Mouse (Mus musculus): ENCODE data around the gene Olfr231. TPM values are rescaled to one million over a fixed set of nuclear protein-coding genes. Genes with fewer than 3 reads are reported as not detected.

Olfr231 gene
- not detected in 2 replicates for polyA plus RNA-seq (2015; fragmentation: Nextera tagmentation; extraction: Ambion mirVana)

- Histone ChIP-seq H3K9ac (replicated peaks; ENCODE audit: low read depth, low read length) (no peak within 1 kb of the TSS), H3K36me3 (ENCODE audit: control insufficient read depth, insufficient read depth) (no peaks in the 10 kb centered on the region), H3K27me3 (replicated peaks; ENCODE audit: control insufficient read depth, insufficient read depth, low read length) (no peaks in the 10 kb centered on the region), H3K9me3 (ENCODE audit: control insufficient read depth, low read length) (no peaks in the 10 kb centered on the region), H3K4me2 (ENCODE audit: low read length) (no peak within 1 kb of the TSS), H3K4me1 (replicated peaks; ENCODE audit: control insufficient read depth, insufficient read depth, low read length) (no peaks in the 10 kb centered on the region), H3K27ac (ENCODE audit: low read length) (no peak within 1 kb of the TSS), H3K4me3 (replicated peaks; ENCODE audit: low read length) (no peak within 1 kb of the TSS)
- ATAC-seq = no peak
- 53% methylated on average over 2 of the region's 2 CpGs for WGBS
Measured at GRCm38 (mm10) chr1:174121062-174121461, at the start of gene Olfr231. Gene Olfr231 (minus strand): TSS chr1:174121162.

GRCm38 (mm10) chr1:174169024-174169423 is 48.1 kb upstream of the Olfr231 start:
- Histone ChIP-seq H3K9ac (replicated peaks; ENCODE audit: low read depth, low read length) (no peak overlapping the region), H3K4me3 (replicated peaks; ENCODE audit: low read length) (no peak overlapping the region), H3K4me2 (ENCODE audit: low read length) (no peak overlapping the region), H3K4me1 (replicated peaks; ENCODE audit: control insufficient read depth, insufficient read depth, low read length) (no peaks in the 10 kb centered on the region), H3K27me3 (replicated peaks; ENCODE audit: control insufficient read depth, insufficient read depth, low read length) (no peaks in the 10 kb centered on the region), H3K9me3 (ENCODE audit: control insufficient read depth, low read length) (no peaks in the 10 kb centered on the region), H3K27ac (ENCODE audit: low read length) (no peak overlapping the region), H3K36me3 (ENCODE audit: control insufficient read depth, insufficient read depth) (no peaks in the 10 kb centered on the region)
- ATAC-seq = no peak

GRCm38 (mm10) chr1:174159095-174159494 is 38.1 kb upstream of the Olfr231 start:
- Histone ChIP-seq H3K27ac (ENCODE audit: low read length) (no peak overlapping the region), H3K9ac (replicated peaks; ENCODE audit: low read depth, low read length) (no peak overlapping the region), H3K4me2 (ENCODE audit: low read length) (no peak overlapping the region), H3K4me1 (replicated peaks; ENCODE audit: control insufficient read depth, insufficient read depth, low read length) (no peaks in the 10 kb centered on the region), H3K36me3 (ENCODE audit: control insufficient read depth, insufficient read depth) (no peaks in the 10 kb centered on the region), H3K27me3 (replicated peaks; ENCODE audit: control insufficient read depth, insufficient read depth, low read length) (no peaks in the 10 kb centered on the region), H3K9me3 (ENCODE audit: control insufficient read depth, low read length) (no peaks in the 10 kb centered on the region), H3K4me3 (replicated peaks; ENCODE audit: low read length) (no peak overlapping the region)
- WGBS = 93% methylated on average over 10 of the region's 10 CpGs
- no peak for ATAC-seq

- H3K9ac ChIP-seq (replicated peaks; ENCODE audit: low read depth, low read length) = no peak overlapping the region
- no peak overlapping the region for H3K4me2 ChIP-seq (ENCODE audit: low read length)
- H3K4me1 ChIP-seq (replicated peaks; ENCODE audit: control insufficient read depth, insufficient read depth, low read length) = no peaks in the 10 kb centered on the region
- H3K36me3 ChIP-seq (ENCODE audit: control insufficient read depth, insufficient read depth) = no peaks in the 10 kb centered on the region
- 86% methylated on average over 1 of the region's 1 CpGs for WGBS
- no peak for ATAC-seq
- H3K27ac ChIP-seq (ENCODE audit: low read length) = no peak overlapping the region
- H3K4me3 ChIP-seq (replicated peaks; ENCODE audit: low read length) = no peak overlapping the region
- no peaks in the 10 kb centered on the region for H3K9me3 ChIP-seq (ENCODE audit: control insufficient read depth, low read length)
- H3K27me3 ChIP-seq (replicated peaks; ENCODE audit: control insufficient read depth, insufficient read depth, low read length) = no peaks in the 10 kb centered on the region
Measured at GRCm38 (mm10) chr1:174158512-174158911, 37.5 kb upstream of the Olfr231 start.

- no peak for ATAC-seq
- no peaks in the 10 kb centered on the region for H3K9me3 ChIP-seq (ENCODE audit: control insufficient read depth, low read length)
- 94% methylated on average over 3 of the region's 3 CpGs for WGBS
- no peak overlapping the region for H3K27ac ChIP-seq (ENCODE audit: low read length)
- no peaks in the 10 kb centered on the region for H3K36me3 ChIP-seq (ENCODE audit: control insufficient read depth, insufficient read depth)
- H3K4me3 ChIP-seq (replicated peaks; ENCODE audit: low read length) = no peak overlapping the region
- no peak overlapping the region for H3K9ac ChIP-seq (replicated peaks; ENCODE audit: low read depth, low read length)
- no peaks in the 10 kb centered on the region for H3K4me1 ChIP-seq (replicated peaks; ENCODE audit: control insufficient read depth, insufficient read depth, low read length)
- H3K4me2 ChIP-seq (ENCODE audit: low read length) = no peak overlapping the region
- no peaks in the 10 kb centered on the region for H3K27me3 ChIP-seq (replicated peaks; ENCODE audit: control insufficient read depth, insufficient read depth, low read length)
Measured at GRCm38 (mm10) chr1:174157622-174158021, 36.7 kb upstream of the Olfr231 start.

GRCm38 (mm10) chr1:174155333-174155732 is 34.4 kb upstream of the Olfr231 start, which contains the start of gene Olfr420:
Gene Olfr420 (plus strand): TSS chr1:174155633.
- Histone ChIP-seq H3K27me3 (replicated peaks; ENCODE audit: control insufficient read depth, insufficient read depth, low read length) (no peaks in the 10 kb centered on the region), H3K36me3 (ENCODE audit: control insufficient read depth, insufficient read depth) (no peaks in the 10 kb centered on the region), H3K4me2 (ENCODE audit: low read length) (no peak within 1 kb of the TSS), H3K4me1 (replicated peaks; ENCODE audit: control insufficient read depth, insufficient read depth, low read length) (no peaks in the 10 kb centered on the region), H3K9me3 (ENCODE audit: control insufficient read depth, low read length) (no peaks in the 10 kb centered on the region), H3K9ac (replicated peaks; ENCODE audit: low read depth, low read length) (no peak within 1 kb of the TSS), H3K27ac (ENCODE audit: low read length) (no peak within 1 kb of the TSS), H3K4me3 (replicated peaks; ENCODE audit: low read length) (no peak within 1 kb of the TSS)
- no peak for ATAC-seq
- 88% methylated on average over 1 of the region's 1 CpGs for WGBS

- Histone ChIP-seq H3K27me3 (replicated peaks; ENCODE audit: control insufficient read depth, insufficient read depth, low read length) (no peaks in the 10 kb centered on the region), H3K27ac (ENCODE audit: low read length) (no peak overlapping the region), H3K4me3 (replicated peaks; ENCODE audit: low read length) (no peak overlapping the region), H3K36me3 (ENCODE audit: control insufficient read depth, insufficient read depth) (no peaks in the 10 kb centered on the region), H3K4me2 (ENCODE audit: low read length) (no peak overlapping the region), H3K4me1 (replicated peaks; ENCODE audit: control insufficient read depth, insufficient read depth, low read length) (no peaks in the 10 kb centered on the region), H3K9ac (replicated peaks; ENCODE audit: low read depth, low read length) (no peak overlapping the region), H3K9me3 (ENCODE audit: control insufficient read depth, low read length) (no peaks in the 10 kb centered on the region)
- no peak for ATAC-seq
- 88% methylated on average over 2 of the region's 2 CpGs for WGBS
Measured at GRCm38 (mm10) chr1:174149289-174149688, 28.3 kb upstream of the Olfr231 start.

- no peak overlapping the region for H3K4me2 ChIP-seq (ENCODE audit: low read length)
- H3K27me3 ChIP-seq (replicated peaks; ENCODE audit: control insufficient read depth, insufficient read depth, low read length) = no peaks in the 10 kb centered on the region
- H3K27ac ChIP-seq (ENCODE audit: low read length) = no peak overlapping the region
- no peak overlapping the region for H3K9ac ChIP-seq (replicated peaks; ENCODE audit: low read depth, low read length)
- no peak for ATAC-seq
- no peaks in the 10 kb centered on the region for H3K9me3 ChIP-seq (ENCODE audit: control insufficient read depth, low read length)
- no peak overlapping the region for H3K4me3 ChIP-seq (replicated peaks; ENCODE audit: low read length)
- no peaks in the 10 kb centered on the region for H3K36me3 ChIP-seq (ENCODE audit: control insufficient read depth, insufficient read depth)
- 85% methylated on average over 1 of the region's 1 CpGs for WGBS
- no peaks in the 10 kb centered on the region for H3K4me1 ChIP-seq (replicated peaks; ENCODE audit: control insufficient read depth, insufficient read depth, low read length)
Measured at GRCm38 (mm10) chr1:174146696-174147095, 25.7 kb upstream of the Olfr231 start.

- Histone ChIP-seq H3K36me3 (ENCODE audit: control insufficient read depth, insufficient read depth) (no peaks in the 10 kb centered on the region), H3K4me2 (ENCODE audit: low read length) (no peak overlapping the region), H3K4me1 (replicated peaks; ENCODE audit: control insufficient read depth, insufficient read depth, low read length) (no peaks in the 10 kb centered on the region), H3K27ac (ENCODE audit: low read length) (no peak overlapping the region), H3K9me3 (ENCODE audit: control insufficient read depth, low read length) (no peaks in the 10 kb centered on the region), H3K27me3 (replicated peaks; ENCODE audit: control insufficient read depth, insufficient read depth, low read length) (no peaks in the 10 kb centered on the region), H3K4me3 (replicated peaks; ENCODE audit: low read length) (no peak overlapping the region), H3K9ac (replicated peaks; ENCODE audit: low read depth, low read length) (no peak overlapping the region)
- no peak for ATAC-seq
- 73% methylated on average over 2 of the region's 2 CpGs for WGBS
Measured at GRCm38 (mm10) chr1:174141384-174141783, 20.4 kb upstream of the Olfr231 start.

GRCm38 (mm10) chr1:174131999-174132398 is 11.0 kb upstream of the Olfr231 start:
- no peak overlapping the region for H3K9ac ChIP-seq (replicated peaks; ENCODE audit: low read depth, low read length)
- 14% methylated on average over 3 of the region's 3 CpGs for WGBS

More at GRCm38 (mm10) chr1:174131999-174132398, 11.0 kb upstream of the Olfr231 start:
- H3K4me1 ChIP-seq (replicated peaks; ENCODE audit: control insufficient read depth, insufficient read depth, low read length) = no peaks in the 10 kb centered on the region
- H3K4me3 ChIP-seq (replicated peaks; ENCODE audit: low read length) = no peak overlapping the region
- no peak overlapping the region for H3K27ac ChIP-seq (ENCODE audit: low read length)
- no peaks in the 10 kb centered on the region for H3K27me3 ChIP-seq (replicated peaks; ENCODE audit: control insufficient read depth, insufficient read depth, low read length)
- H3K9me3 ChIP-seq (ENCODE audit: control insufficient read depth, low read length) = no peaks in the 10 kb centered on the region
- H3K36me3 ChIP-seq (ENCODE audit: control insufficient read depth, insufficient read depth) = no peaks in the 10 kb centered on the region
- no peak for ATAC-seq
- H3K4me2 ChIP-seq (ENCODE audit: low read length) = no peak overlapping the region
